Mouse (Mus musculus): Measurements from ENCODE around the gene Irgc1. TPM values are rescaled to one million over a fixed set of nuclear protein-coding genes. Genes with fewer than 3 reads are reported as not detected.

The Irgc1 gene
- polyA plus RNA-seq, 1 experiment from 2014 or later = not detected

DNA sequence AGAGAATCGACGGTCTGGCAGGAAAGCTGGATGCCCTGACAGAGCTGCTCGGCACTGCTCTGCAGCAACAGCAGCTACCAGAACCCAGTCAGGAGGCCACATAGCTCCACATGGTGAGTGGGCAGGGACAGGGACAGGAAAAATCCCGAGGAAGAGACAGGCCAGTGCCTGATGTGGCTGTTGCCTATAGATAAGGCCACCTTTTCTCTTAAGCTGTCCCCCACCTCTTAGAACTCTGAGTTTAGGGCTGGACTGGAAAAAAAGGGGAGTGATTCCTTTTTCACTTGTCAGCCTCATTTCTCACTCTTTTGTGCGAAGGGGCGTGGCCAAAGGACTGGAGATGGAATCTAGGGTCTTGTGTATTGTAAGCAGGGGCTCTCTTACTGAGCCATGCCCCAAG, 68.0 kb downstream of the Irgc1 start:
- WGBS = 69% methylated on average over 6 of the region's 6 CpGs
- ATAC-seq (replicated peaks; ENCODE audit: low FRiP score, low TSS enrichment, low read depth) = no peak

DNA sequence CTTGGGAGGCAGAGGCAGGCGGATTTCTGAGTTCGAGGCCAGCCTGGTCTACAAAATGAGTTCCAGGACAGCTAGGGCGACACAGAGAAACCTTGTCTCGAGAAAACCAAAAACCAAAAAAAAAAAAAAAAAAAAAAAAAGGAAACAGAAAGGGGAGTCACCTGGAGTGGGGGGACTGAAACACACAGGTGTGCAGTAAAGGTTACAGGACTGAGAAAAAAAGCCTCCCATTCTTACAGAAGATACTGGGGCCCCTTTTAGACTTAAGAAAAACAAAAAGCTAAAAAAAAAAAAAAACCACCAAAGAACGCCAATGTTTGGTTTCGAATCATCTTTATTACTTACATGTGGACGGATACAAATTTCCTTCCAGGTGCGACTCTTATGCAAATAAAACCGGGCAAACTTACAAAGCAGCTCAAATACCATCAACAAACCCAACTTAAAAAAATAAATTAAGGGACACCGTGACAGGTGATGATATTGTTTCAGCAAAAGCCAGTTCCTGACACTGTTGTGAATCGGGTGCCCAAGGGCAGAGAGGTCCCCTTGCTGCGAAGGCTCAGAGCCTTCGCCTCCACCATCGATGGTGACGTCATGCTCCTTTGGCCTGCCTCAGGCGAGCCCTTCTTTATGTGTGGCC, 69.2 kb downstream of the Irgc1 start:
- ATAC-seq (replicated peaks; ENCODE audit: low FRiP score, low TSS enrichment, low read depth) (no peak), DNase-seq (ENCODE audit: low spot score) (no peak)
- Histone ChIP-seq H3K9ac (ENCODE audit: low read length) (no peak overlapping the region), H3K27ac (ENCODE audit: low read depth) (no peak overlapping the region), H3K36me3 (ENCODE audit: control insufficient read depth, insufficient read depth, low read length) (no peaks in the 10 kb centered on the region), H3K4me1 (replicated peaks; ENCODE audit: control insufficient read depth, insufficient read depth, low read length) (peaks cover 8% of the 10 kb centered on the region), H3K9me3 (ENCODE audit: control insufficient read depth, low read length) (no peaks in the 10 kb centered on the region), H3K27me3 (replicated peaks; ENCODE audit: control insufficient read depth, insufficient read depth, low read length) (no peaks in the 10 kb centered on the region), H3K4me3 (ENCODE audit: low read depth, low read length) (no peak overlapping the region), H3K4me2 (ENCODE audit: low read length) (no peak overlapping the region)
- 71% methylated on average over 16 of the region's 16 CpGs for WGBS

More for the DNA sequence above, 68.0 kb downstream of the Irgc1 start:
- Histone ChIP-seq H3K27ac (ENCODE audit: low read depth) (no peak overlapping the region), H3K4me3 (ENCODE audit: low read depth, low read length) (no peak overlapping the region), H3K4me2 (ENCODE audit: low read length) (no peak overlapping the region), H3K36me3 (ENCODE audit: control insufficient read depth, insufficient read depth, low read length) (no peaks in the 10 kb centered on the region), H3K9ac (ENCODE audit: low read length) (no peak overlapping the region), H3K27me3 (replicated peaks; ENCODE audit: control insufficient read depth, insufficient read depth, low read length) (no peaks in the 10 kb centered on the region), H3K4me1 (replicated peaks; ENCODE audit: control insufficient read depth, insufficient read depth, low read length) (peaks cover 8% of the 10 kb centered on the region), H3K9me3 (ENCODE audit: control insufficient read depth, low read length) (no peaks in the 10 kb centered on the region)
- DNase-seq (ENCODE audit: low spot score) = no peak

Other genes with a start within 250 kb of the Irgc1 start
- 9.1 and 12.8 TPM in 2 replicates for gene Zfp111, start 240.9 kb downstream of the Irgc1 start, polyA plus RNA-seq (2014; fragmentation: Nextera tagmentation; extraction: Ambion mirVana)
- gene Zfp109, start 214.7 kb downstream of the Irgc1 start, polyA plus RNA-seq (2014; fragmentation: Nextera tagmentation; extraction: Ambion mirVana) = 4.4 and 5.6 TPM in 2 replicates
- gene Zfp108, start 197.5 kb downstream of the Irgc1 start, polyA plus RNA-seq (2014; fragmentation: Nextera tagmentation; extraction: Ambion mirVana) = 3.4 and 3.8 TPM in 2 replicates
- 7.4 and 8.1 TPM in 2 replicates for gene Zfp93, start 181.9 kb downstream of the Irgc1 start, polyA plus RNA-seq (2014; fragmentation: Nextera tagmentation; extraction: Ambion mirVana)
- gene Zfp61, start 151.1 kb downstream of the Irgc1 start, polyA plus RNA-seq (2014; fragmentation: Nextera tagmentation; extraction: Ambion mirVana) = 24.7 and 31.8 TPM in 2 replicates
- gene Zfp94, start 135.6 kb downstream of the Irgc1 start, polyA plus RNA-seq (2014; fragmentation: Nextera tagmentation; extraction: Ambion mirVana) = 9.1 and 12.0 TPM in 2 replicates
- not detected in 2 replicates for gene Tescl, start 118.4 kb downstream of the Irgc1 start, polyA plus RNA-seq (2014; fragmentation: Nextera tagmentation; extraction: Ambion mirVana)
- gene Lypd5, start 103.1 kb downstream of the Irgc1 start, polyA plus RNA-seq (2014; fragmentation: Nextera tagmentation; extraction: Ambion mirVana) = not detected in 2 replicates
- 0.43 and 0.70 TPM in 2 replicates for gene Kcnn4, start 82.0 kb downstream of the Irgc1 start, polyA plus RNA-seq (2014; fragmentation: Nextera tagmentation; extraction: Ambion mirVana)
- 24.0 and 24.5 TPM in 2 replicates for gene Smg9, start 52.7 kb downstream of the Irgc1 start, polyA plus RNA-seq (2014; fragmentation: Nextera tagmentation; extraction: Ambion mirVana)
- gene Plaur, start 10.2 kb upstream of the Irgc1 start, polyA plus RNA-seq (2014; fragmentation: Nextera tagmentation; extraction: Ambion mirVana) = 10.0 and 10.7 TPM in 2 replicates
- gene Cadm4, start 29.7 kb upstream of the Irgc1 start, polyA plus RNA-seq (2014; fragmentation: Nextera tagmentation; extraction: Ambion mirVana) = 0.64 and 1.7 TPM in 2 replicates
- gene Zfp428, start 54.7 kb upstream of the Irgc1 start, polyA plus RNA-seq (2014; fragmentation: Nextera tagmentation; extraction: Ambion mirVana) = 30.3 and 33.7 TPM in 2 replicates
- gene AC161166.1, start 60.2 kb upstream of the Irgc1 start, polyA plus RNA-seq (2014; fragmentation: Nextera tagmentation; extraction: Ambion mirVana) = 0.40 and 0.46 TPM in 2 replicates
- 6.3 and 7.3 TPM in 2 replicates for gene Irgq, start 78.4 kb upstream of the Irgc1 start, polyA plus RNA-seq (2014; fragmentation: Nextera tagmentation; extraction: Ambion mirVana)
- gene Pinlyp, start 93.8 kb upstream of the Irgc1 start, polyA plus RNA-seq (2014; fragmentation: Nextera tagmentation; extraction: Ambion mirVana) = not detected in 2 replicates
- gene Xrcc1, start 94.0 kb upstream of the Irgc1 start, polyA plus RNA-seq (2014; fragmentation: Nextera tagmentation; extraction: Ambion mirVana) = 91.5 and 108 TPM in 2 replicates
- gene Ethe1, start 135.2 kb upstream of the Irgc1 start, polyA plus RNA-seq (2014; fragmentation: Nextera tagmentation; extraction: Ambion mirVana) = 42.9 and 46.5 TPM in 2 replicates
- gene Zfp575, start 135.3 kb upstream of the Irgc1 start, polyA plus RNA-seq (2014; fragmentation: Nextera tagmentation; extraction: Ambion mirVana) = 3.1 and 3.6 TPM in 2 replicates
- 0.31 and 0.38 TPM in 2 replicates for gene Phldb3, start 158.5 kb upstream of the Irgc1 start, polyA plus RNA-seq (2014; fragmentation: Nextera tagmentation; extraction: Ambion mirVana)
- 0.50 and 0.77 TPM in 2 replicates for gene Lypd3, start 184.3 kb upstream of the Irgc1 start, polyA plus RNA-seq (2014; fragmentation: Nextera tagmentation; extraction: Ambion mirVana)
- gene Tex101, start 224.4 kb upstream of the Irgc1 start, polyA plus RNA-seq (2014; fragmentation: Nextera tagmentation; extraction: Ambion mirVana) = not detected in 2 replicates